Mouse (Mus musculus): ENCODE data around the gene Rora.

- TF ChIP-seq CTCF (IDR thresholded peaks at IDR 0.05; ENCODE audit: borderline replicate concordance, control insufficient read depth, extremely low read depth, insufficient read depth, low read length, poor library complexity) (no peak), POLR2A (IDR thresholded peaks at IDR 0.05; ENCODE audit: control insufficient read depth, extremely low read depth, insufficient read depth, low read length, poor library complexity) (no peak)
These were observed 205.9 kb downstream of the Rora start for GRCm38 (mm10) chr9:68859500-68859899.

Measured in thymus, adult 2 months (tissue).